Mouse (Mus musculus): ENCODE measurements around the gene Timp3.

DNA sequence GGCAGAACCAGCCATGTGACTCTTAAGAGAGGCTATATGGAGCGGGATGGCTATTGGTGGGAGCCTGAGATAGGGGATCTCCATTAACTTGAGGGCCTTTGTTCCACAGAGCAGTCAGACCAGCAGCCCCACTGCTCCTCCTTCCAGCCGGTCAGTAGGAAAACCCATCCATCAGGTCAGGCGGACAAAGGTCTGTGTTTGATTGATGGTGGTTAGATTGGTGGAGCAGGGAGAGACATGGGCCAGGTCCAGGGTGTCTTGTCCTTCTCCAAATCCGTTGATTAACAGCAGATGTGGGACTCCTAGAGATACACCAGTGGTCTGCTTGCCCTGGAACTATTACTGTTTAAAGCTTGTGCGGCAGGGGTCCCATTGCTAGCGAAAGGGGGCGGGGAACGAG, 34.4 kb downstream of the Timp3 start:
- TF ChIP-seq CTCF (IDR thresholded peaks at IDR 0.05; ENCODE audit: low read depth, low read length) (no peak), POLR2A (IDR thresholded peaks at IDR 0.05; ENCODE audit: insufficient read depth, low read length) (no peak), EP300 (IDR thresholded peaks at IDR 0.05; ENCODE audit: insufficient read depth, low read depth, low read length) (no peak)

Measured in ES-Bruce4 (cell line).